Mouse (Mus musculus) MEL (cell line): ENCODE measurements around the gene Zscan2. TPM values are rescaled to one million over a fixed set of nuclear protein-coding genes. Genes with fewer than 3 reads are reported as not detected.

Experiments
- DNase-seq: peaks from one replicate; pipeline ENCODE4 v3.0.0; 2011; ENCODE audit warnings: low read depth, low spot score
- H3K27ac ChIP-seq: 2 replicates; pipeline ENCODE4 v1.5.1; 2012; ENCODE audit warnings: low read depth, mild to moderate bottlenecking, control low read depth, low read length, moderate library complexity; ENCODE audit not compliant: control insufficient read depth
- H3K27me3 ChIP-seq, 2 experiments: fragments of 150-350 bp in 1 of 2; sonication (generic) in 1 of 2; 2 replicates each; pipeline ENCODE4 v1.6.1; 2012; ENCODE audit warnings: low read length in 2 of 2, mild to moderate bottlenecking in 2 of 2, improper control_type of control experiment in 1 of 2, moderate library complexity in 1 of 2; ENCODE audit not compliant: insufficient read depth in 2 of 2, control insufficient read depth in 1 of 2
- H3K36me3 ChIP-seq, 2 experiments: 2 replicates each; pipeline ENCODE4 v1.6.1; 2012 to 2014; ENCODE audit warnings: low read length in 2 of 2, improper control_type of control experiment in 1 of 2, inconsistent platforms in 1 of 2, mild to moderate bottlenecking in 1 of 2; ENCODE audit not compliant: insufficient read depth in 2 of 2, control insufficient read depth in 1 of 2
- H3K4me1 ChIP-seq, 2 experiments: fragments of 150-350 bp in 1 of 2; sonication (generic) in 1 of 2; 2 replicates each; pipeline ENCODE4 v1.6.1; 2012; ENCODE audit warnings: low read length in 2 of 2, improper control_type of control experiment in 1 of 2, mild to moderate bottlenecking in 1 of 2; ENCODE audit not compliant: insufficient read depth in 2 of 2, control insufficient read depth in 1 of 2
- H3K4me3 ChIP-seq, 2 experiments: fragments of 150-350 bp in 1 of 2; sonication (generic) in 1 of 2; 2 replicates each; pipeline ENCODE4 v1.5.1; 2012; ENCODE audit warnings: low read depth in 2 of 2, low read length in 2 of 2, mild to moderate bottlenecking in 2 of 2, moderate library complexity in 2 of 2, control low read depth in 1 of 2, improper control_type of control experiment in 1 of 2; ENCODE audit not compliant: control insufficient read depth in 1 of 2, insufficient read depth in 1 of 2
- H3K79me2 ChIP-seq: 2 replicates; pipeline ENCODE4 v1.6.1; 2012; ENCODE audit warnings: mild to moderate bottlenecking, low read length, moderate library complexity; ENCODE audit not compliant: control insufficient read depth, poor library complexity, insufficient read depth
- H3K9ac ChIP-seq: 2 replicates; pipeline ENCODE4 v1.6.1; 2012; ENCODE audit warnings: low read depth, mild to moderate bottlenecking, control low read depth, low read length, moderate library complexity; ENCODE audit not compliant: control insufficient read depth, poor library complexity, severe bottlenecking
- H3K9me3 ChIP-seq: fragments of 150-350 bp; sonication (generic); replicated peaks from 2 replicates; pipeline ENCODE4 v1.6.1; 2012; ENCODE audit warnings: mild to moderate bottlenecking, low read length, improper control_type of control experiment, moderate library complexity; ENCODE audit not compliant: insufficient read depth
- BHLHE40 ChIP-seq: IDR thresholded peaks from 2 replicates; pipeline ENCODE4 v1.6.1; 2012; ENCODE audit warnings: low read depth, mild to moderate bottlenecking, inconsistent platforms, low read length, improper control_type of control experiment, borderline replicate concordance
- EP300 ChIP-seq, 2 experiments: IDR thresholded peaks; 2 replicates each; pipeline ENCODE4 v1.6.1; 2011; ENCODE audit warnings: improper control_type of control experiment in 2 of 2, low read length in 2 of 2, low read depth in 1 of 2, mild to moderate bottlenecking in 1 of 2
- ETS1 ChIP-seq: IDR thresholded peaks from 2 replicates; pipeline ENCODE4 v1.6.1; 2012; ENCODE audit warnings: low read depth, mild to moderate bottlenecking, inconsistent platforms, low read length, improper control_type of control experiment, moderate library complexity
- HCFC1 ChIP-seq: IDR thresholded peaks from 2 replicates; pipeline ENCODE4 v1.6.1; 2012; ENCODE audit warnings: low read depth, mild to moderate bottlenecking, inconsistent platforms, low read length, improper control_type of control experiment, moderate library complexity
- MXI1 ChIP-seq: IDR thresholded peaks from 2 replicates; pipeline ENCODE4 v1.6.1; 2011; ENCODE audit warnings: mild to moderate bottlenecking, low read depth, low read length, improper control_type of control experiment
- NRF1 ChIP-seq: IDR thresholded peaks from 2 replicates; pipeline ENCODE4 v1.6.1; 2014; ENCODE audit warnings: low read depth, mild to moderate bottlenecking, inconsistent platforms, low read length, improper control_type of control experiment, moderate library complexity; ENCODE audit not compliant: poor library complexity, insufficient read depth, severe bottlenecking
- POLR2A ChIP-seq, 2 experiments: IDR thresholded peaks; 2 replicates each; pipeline ENCODE4 v1.6.1; 2011 to 2012; ENCODE audit warnings: low read length in 2 of 2, mild to moderate bottlenecking in 2 of 2, control low read depth in 1 of 2, improper control_type of control experiment in 1 of 2, low read depth in 1 of 2, moderate library complexity in 1 of 2; ENCODE audit not compliant: control insufficient read depth in 1 of 2, insufficient read depth in 1 of 2, poor library complexity in 1 of 2
- POLR2AphosphoS5 ChIP-seq: IDR thresholded peaks from 2 replicates; pipeline ENCODE4 v1.6.1; 2012; ENCODE audit warnings: low read depth, borderline replicate concordance, mild to moderate bottlenecking, inconsistent platforms, low read length, moderate library complexity, mixed read lengths
- RCOR1 ChIP-seq: IDR thresholded peaks from 2 replicates; pipeline ENCODE4 v1.6.1; 2012; ENCODE audit warnings: low read depth, mild to moderate bottlenecking, inconsistent platforms, low read length, improper control_type of control experiment
- SIN3A ChIP-seq: IDR thresholded peaks from 2 replicates; pipeline ENCODE4 v1.6.1; 2012; ENCODE audit warnings: low read length, improper control_type of control experiment, inconsistent platforms
- TBP ChIP-seq: IDR thresholded peaks from 2 replicates; pipeline ENCODE4 v1.8.0; 2011; ENCODE audit warnings: low read depth, low read length, improper control_type of control experiment
- ZKSCAN1 ChIP-seq: IDR thresholded peaks from 2 replicates; pipeline ENCODE4 v1.6.1; 2012; ENCODE audit warnings: low read depth, mild to moderate bottlenecking, inconsistent platforms, low read length, improper control_type of control experiment, moderate library complexity
- ZMIZ1 ChIP-seq: IDR thresholded peaks from 2 replicates; pipeline ENCODE4 v1.6.1; 2012; ENCODE audit warnings: low read depth, mild to moderate bottlenecking, inconsistent platforms, low read length, improper control_type of control experiment, moderate library complexity
- polyA plus RNA-seq, 2 experiments: library from polyadenylated mRNA; stranded (reverse) in 1 of 2; unstranded in 1 of 2; fragments of >175 nt in 1 of 2; fragments of >200 nt in 1 of 2; gene quantifications; 2 replicates each; pipeline versions ENCODE4 v1.2.1 to v1.2.4; 2012; ENCODE audit warnings: low replicate concordance in 2 of 2, low read depth in 1 of 2; ENCODE audit not compliant: insufficient read length in 2 of 2, insufficient read depth in 1 of 2, missing spikeins in 1 of 2
- total RNA-seq: library from RNA; depleted of rRNA; stranded (reverse); fragments of 300-350 nt; gene quantifications from 2 replicates; pipeline ENCODE4 v1.2.3, GENCODE M21; 2012

Zscan2 gene
- total and polyA plus RNA-seq, 3 experiments = 1.2 to 2.4 TPM; not detected in 1

GRCm38 (mm10) chr7:80903625-80904422, 43.1 kb downstream of the Zscan2 start:
- H3K9me3 ChIP-seq = no peaks in the 10 kb centered on the region
- no peak overlapping the region for H3K27ac ChIP-seq
- TF ChIP-seq TBP (no peak), RCOR1 (no peak), ZMIZ1 (no peak)
- H3K27me3 ChIP-seq = no peaks in the 10 kb centered on the region
- H3K4me3 ChIP-seq = peak overlapping the region in 1 of 2 experiments; percentile 55; a peak in 2 of 4 replicates
- H3K9ac ChIP-seq = peak overlapping the region; percentile 69
- peaks cover 0 to 15% of the 10 kb centered on the region in 2 experiments; a peak in 3 of 4 replicates for H3K36me3 ChIP-seq
- H3K79me2 ChIP-seq = peaks cover 14% of the 10 kb centered on the region
- no peak for DNase-seq
- H3K4me1 ChIP-seq = peaks cover 0 to 19% of the 10 kb centered on the region in 2 experiments; a peak in 3 of 4 replicates

DNA sequence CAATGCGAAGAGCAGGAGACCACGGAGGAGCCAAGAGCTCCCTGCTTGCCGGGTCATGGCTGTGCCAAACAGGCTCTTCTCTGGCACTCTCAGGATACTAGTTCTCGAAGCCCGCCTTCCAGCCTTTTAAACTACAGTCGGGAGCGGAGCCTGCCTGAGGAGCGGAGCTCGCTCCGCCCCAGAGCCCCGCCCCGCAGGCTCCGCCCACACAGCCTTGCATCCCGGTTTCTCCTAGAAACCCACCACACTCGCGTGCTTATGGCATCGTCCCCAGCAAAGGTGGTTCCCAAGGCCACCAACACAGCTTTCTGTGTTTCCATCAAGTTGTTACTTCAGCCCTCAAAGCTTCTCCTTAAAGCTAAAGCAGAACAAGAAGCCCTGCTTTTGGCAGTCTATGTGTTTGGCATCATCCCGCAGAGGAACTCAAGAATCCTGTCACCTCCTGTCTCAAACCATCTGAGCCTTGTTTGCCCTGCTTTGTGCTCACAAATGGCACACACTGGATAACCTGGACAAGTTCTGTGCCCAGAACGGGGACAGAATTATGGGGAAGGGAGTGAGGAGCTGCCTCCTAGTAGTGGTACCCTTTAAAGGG, 44.3 kb downstream of the Zscan2 start, which contains the start of gene Nmb:
TSS of gene Nmb (minus strand) at position 156 of the 595 bp plus-strand sequence.
- peak; percentile 73 for DNase-seq
- Histone ChIP-seq H3K4me1 (peaks cover 0 to 14% of the 10 kb centered on the region in 2 experiments; a peak in 3 of 4 replicates), H3K79me2 (peaks cover 8% of the 10 kb centered on the region), H3K27me3 (no peaks in the 10 kb centered on the region), H3K36me3 (peaks cover 0 to 11% of the 10 kb centered on the region in 2 experiments), H3K27ac (peak within 1 kb of the TSS; percentile 25; the same call in 1 of the 2 replicates), H3K9me3 (no peaks in the 10 kb centered on the region), H3K9ac (peak within 1 kb of the TSS; percentile 69), H3K4me3 (peak within 1 kb of the TSS; percentile 55 to 85)
- TF ChIP-seq BHLHE40 = no peak
- no peak for TF ChIP-seq NRF1
- no peak for TF ChIP-seq HCFC1
- no peak for TF ChIP-seq ZKSCAN1
- TF ChIP-seq ZMIZ1 = 0 out of 2 replicates have a peak, but pooled peaks have one; percentile 23
- 0 out of 2 replicates have a peak, but pooled peaks have one; percentile 28 for TF ChIP-seq ETS1
- TF ChIP-seq POLR2AphosphoS5 = no peak
- TF ChIP-seq EP300 (IDR thresholded peaks at IDR 0.05; ENCODE audit: low read depth in 1 of 2, low read length in 2 of 2) = no peak
- peak; percentile 64 for TF ChIP-seq MXI1
- TF ChIP-seq POLR2A (IDR thresholded peaks at IDR 0.05; ENCODE audit: control insufficient read depth in 1 of 2, insufficient read depth in 1 of 2, low read depth in 1 of 2, low read length in 2 of 2, poor library complexity in 1 of 2) = peak in 1 of 2 experiments; percentile 45; a peak in 1 of 4 replicates
- TF ChIP-seq SIN3A = peak; percentile 36
